Mouse (Mus musculus): ENCODE data around the gene Fkbp1a.

- TF ChIP-seq POLR2A (IDR thresholded peaks at IDR 0.05; ENCODE audit: borderline replicate concordance, insufficient read depth, low read length) (no peak), CTCF (IDR thresholded peaks at IDR 0.05; ENCODE audit: borderline replicate concordance, insufficient read depth, low read depth, low read length) (no peak)
These were observed 28.6 kb upstream of the Fkbp1a start for GRCm38 (mm10) chr2:151513525-151514285.

All from cerebellum, adult 2 months (tissue).